Mouse (Mus musculus) right cerebral cortex, adult 2 months (tissue): ENCODE results near the gene Gm28051.

Experiments
- DNase-seq, 2 experiments: peaks; one replicate each; pipeline ENCODE4 v3.0.0; 2021 to 2022; ENCODE audit warnings: low spot score in 2 of 2

The Gm28051 gene

DNA sequence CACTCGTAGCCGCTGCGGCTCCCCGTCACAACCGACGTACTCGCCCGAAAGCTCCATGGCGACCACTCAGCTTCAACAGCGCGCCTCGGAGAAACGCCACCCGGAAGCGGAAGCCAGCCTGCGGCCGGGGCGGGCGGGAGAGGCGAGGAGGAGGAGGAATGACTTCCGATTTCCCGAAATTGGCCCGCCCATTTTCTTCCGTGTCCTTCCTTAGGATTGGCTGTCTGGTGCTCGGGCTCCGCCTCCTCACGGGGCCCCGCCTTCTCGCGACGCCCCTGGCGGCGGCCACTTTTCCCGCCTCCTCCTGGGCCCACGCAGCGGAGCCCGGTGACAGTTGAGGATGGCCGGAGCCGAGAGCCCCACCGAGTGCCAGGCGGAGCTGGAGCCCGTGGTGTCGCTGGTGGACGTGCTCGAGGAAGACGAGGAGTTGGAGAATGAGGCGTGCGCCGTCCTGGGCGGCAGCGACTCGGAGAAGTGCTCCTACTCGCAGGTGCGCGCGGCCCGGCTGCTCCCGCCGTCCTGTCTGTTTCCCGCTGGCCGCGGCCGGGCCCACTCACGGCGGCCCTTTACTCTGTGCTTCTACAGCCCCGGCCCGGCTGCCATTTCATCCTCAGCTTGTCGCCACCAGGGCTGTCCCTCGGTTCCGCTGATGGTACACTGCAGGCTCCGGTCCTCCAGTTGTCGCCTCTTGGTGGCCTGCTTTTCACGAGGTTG lies at the start of gene Gm28051, which contains the start of the genes Gon7 and Ubr7:
Gene Gm28051 (minus strand): TSS at position 77 of the 714 bp plus-strand sequence.
Gene Gon7 (minus strand): TSS at position 115 of the 714 bp plus-strand sequence.
Gene Ubr7 (plus strand): TSS at position 279 of the 714 bp plus-strand sequence.
- DNase-seq = peak; percentile 97

DNA sequence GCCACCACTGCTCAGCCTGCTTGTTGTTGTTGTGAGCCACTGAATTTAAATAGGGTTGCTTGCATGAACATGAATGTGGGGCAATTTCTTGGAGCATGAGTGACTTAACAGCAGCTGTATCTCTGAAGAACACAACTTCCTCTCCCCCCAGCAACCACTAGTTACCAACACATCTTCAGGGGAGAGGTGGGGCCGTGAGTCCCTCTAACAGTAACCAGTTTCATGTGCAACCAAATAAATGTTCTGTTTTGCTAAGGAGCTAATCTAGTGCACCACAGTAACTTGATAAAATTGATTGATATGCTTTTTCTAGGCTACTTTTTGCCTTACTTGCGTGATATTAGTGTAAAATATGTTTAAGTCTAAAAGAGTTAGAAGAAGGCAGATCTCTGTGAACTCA lies 42.0 kb upstream of the Gm28051 start:
- no peak for DNase-seq

- no peak for DNase-seq
Measured at GRCm38 (mm10) chr12:102787927-102788326, 30.4 kb upstream of the Gm28051 start.

DNA sequence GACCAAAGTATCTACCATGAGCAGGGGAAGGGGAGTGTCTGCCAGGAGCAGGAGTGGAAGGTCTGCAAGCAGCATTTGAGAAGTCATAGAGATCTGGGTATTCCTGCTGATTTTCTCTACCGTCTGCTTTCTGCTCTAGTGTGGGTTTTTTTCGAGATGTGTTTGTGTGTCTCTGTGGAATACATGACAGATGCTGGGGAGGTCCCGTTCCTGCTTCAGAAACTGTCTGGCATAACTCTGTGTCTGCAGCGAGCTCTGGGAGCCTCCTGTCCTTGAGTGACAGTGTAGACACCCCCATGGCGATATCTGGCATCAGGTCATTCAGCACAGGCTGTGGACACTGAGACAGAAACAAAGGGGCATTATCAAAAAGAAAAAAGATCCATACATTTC lies 28.0 kb upstream of the Gm28051 start:
- no peak for DNase-seq

DNA sequence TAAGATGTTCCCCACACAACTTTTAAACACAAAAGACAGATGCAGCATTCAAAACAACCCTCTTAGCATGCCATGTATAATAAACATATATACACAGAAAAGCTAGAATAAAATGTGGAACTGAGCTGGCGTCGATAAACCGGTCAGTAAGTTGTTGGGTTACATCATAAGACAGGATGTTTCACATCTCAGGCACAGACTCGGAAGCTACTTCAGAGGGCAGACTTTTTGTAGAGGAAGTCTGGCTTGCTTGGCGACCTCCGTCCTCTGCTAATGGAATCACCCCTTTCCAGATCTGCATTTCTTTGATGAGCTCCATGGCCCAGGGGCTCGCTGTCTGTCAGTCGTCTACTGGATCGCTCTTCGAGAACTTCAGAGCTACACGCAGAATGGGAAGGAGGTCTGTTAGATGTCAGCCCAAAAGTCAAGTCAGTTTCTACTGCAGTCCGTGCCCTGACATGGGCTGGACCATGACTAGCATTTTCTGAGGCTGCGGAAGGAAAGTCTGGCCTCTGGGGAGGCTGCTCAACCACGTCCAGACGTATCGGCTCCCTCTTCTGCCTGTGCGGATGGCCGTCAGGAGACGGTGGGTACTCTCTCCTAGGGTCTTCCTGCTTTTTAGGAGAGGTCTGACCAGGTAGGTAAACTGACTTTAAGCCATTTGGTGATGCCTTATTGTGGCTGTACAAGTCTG lies 27.5 kb upstream of the Gm28051 start:
- DNase-seq = no peak

GRCm38 (mm10) chr12:102782841-102783240 lies 25.3 kb upstream of the Gm28051 start:
- DNase-seq = no peak

- DNase-seq = no peak
Measured at GRCm38 (mm10) chr12:102779452-102779851, 21.9 kb upstream of the Gm28051 start.

- DNase-seq = no peak
Measured at GRCm38 (mm10) chr12:102778151-102778550, 20.6 kb upstream of the Gm28051 start.

DNA sequence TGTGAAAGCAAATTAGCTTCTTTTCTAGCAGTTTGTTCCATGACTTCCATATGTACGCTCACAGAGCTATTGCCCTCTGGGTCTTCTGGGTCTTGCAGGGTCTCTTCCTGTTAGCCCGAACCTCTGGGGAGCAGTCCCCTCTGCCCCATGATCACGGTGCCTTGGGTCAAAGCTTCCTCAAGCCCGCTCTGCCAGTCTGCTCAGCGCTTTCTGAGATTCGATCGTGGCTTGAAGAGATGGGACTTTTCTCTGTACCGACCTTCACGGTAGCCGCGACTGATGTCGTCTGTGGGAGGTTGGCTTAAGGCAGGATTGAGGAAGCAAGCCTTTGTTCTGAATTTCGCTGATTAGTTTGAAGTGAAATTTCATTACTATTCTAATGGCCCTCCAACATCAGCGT lies 18.5 kb upstream of the Gm28051 start:
- DNase-seq = no peak

DNA sequence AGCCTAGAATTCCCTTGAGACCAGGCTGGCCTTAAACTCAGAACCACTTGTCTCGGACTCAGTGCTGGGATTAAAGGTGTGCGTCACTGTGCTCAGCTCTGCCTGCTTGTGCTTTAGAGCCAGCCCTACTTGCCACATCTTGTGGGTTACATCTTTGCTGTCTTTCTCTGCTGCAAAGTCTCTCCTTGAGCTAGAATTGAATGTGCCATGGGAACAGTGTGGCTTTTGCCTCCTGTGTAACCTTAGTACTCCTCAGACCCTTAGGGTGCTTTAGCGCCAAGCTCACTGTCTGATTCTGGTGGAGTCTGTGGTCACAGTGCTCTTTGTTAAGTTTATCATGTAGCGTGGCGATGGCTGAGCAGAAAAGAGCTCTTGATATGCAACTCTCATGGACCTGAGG lies 15.1 kb upstream of the Gm28051 start:
- no peak for DNase-seq

DNA sequence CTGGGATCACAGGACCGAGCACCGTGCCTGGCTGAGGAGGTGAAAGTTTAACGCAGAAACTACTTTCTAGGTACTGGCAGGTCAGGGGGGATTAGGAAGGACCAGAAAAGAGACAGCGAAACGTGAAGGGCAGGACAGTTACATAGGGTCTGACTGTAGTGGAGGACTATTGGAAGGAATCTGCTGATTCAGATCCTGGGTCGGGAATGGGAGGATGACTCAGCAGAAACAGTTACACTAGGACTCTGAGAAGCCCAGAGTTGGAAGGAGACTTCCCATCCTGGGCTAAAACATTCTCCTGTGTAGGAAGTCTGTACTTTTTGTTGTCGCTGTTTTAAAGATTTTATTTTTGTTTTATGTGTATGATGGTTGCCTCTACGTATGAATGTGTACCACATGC lies 14.0 kb upstream of the Gm28051 start:
- DNase-seq = no peak

DNA sequence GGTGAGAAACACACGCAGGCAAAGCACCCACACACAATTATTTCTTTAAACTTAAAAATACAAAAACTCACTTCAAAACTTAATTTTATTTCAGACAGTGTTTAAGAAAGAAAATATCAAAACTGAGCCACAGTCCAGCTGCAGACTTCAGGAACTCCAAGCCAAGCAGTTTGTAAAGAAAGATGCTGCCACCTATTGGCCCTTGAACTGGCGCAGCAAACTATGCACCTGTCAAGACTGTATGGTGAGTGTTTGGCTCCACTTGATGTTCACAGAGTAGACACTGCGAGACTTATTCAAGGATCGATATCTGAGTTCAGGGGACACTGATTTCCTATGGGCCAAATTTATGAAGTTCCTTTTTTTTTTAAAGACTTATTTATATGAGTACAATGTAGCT lies 11.4 kb upstream of the Gm28051 start:
- DNase-seq = no peak

GRCm38 (mm10) chr12:102763696-102764095 lies 6.1 kb upstream of the Gm28051 start:
- DNase-seq = no peak

GRCm38 (mm10) chr12:102761668-102762067 lies 4.1 kb upstream of the Gm28051 start:
- DNase-seq = no peak

- no peak for DNase-seq
Measured at GRCm38 (mm10) chr12:102758936-102759335, 1.4 kb upstream of the Gm28051 start.

GRCm38 (mm10) chr12:102758403-102758756 lies 815 bp upstream of the Gm28051 start, which contains the start of gene Gm20604:
Gene Gm20604 (minus strand): TSS chr12:102758672.
- no peak for DNase-seq

- DNase-seq = no peak
Measured at GRCm38 (mm10) chr12:102757055-102757688, 393 bp downstream of the Gm28051 start.

GRCm38 (mm10) chr12:102756304-102756703 lies 1.3 kb downstream of the Gm28051 start:
- no peak for DNase-seq

DNA sequence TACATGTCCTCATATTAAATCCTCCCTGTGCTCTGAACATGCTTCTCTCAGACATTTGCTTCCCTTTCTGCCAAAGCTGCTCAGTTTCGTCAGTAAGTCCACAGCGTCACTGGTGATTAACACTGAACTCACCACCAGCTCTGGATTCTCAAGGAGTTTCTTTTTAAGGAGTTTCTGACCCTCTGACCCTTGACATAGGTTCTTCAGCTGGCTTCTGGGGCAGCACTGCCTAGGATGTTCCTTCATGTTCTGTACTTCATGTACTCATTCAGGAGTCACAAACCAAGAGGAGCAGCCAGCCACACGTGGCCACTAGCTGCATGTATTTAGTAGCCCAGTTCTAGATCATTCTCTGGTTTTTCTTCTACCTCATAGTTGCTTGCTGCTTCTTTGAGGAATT lies 9.3 kb downstream of the Gm28051 start:
- no peak for DNase-seq

DNA sequence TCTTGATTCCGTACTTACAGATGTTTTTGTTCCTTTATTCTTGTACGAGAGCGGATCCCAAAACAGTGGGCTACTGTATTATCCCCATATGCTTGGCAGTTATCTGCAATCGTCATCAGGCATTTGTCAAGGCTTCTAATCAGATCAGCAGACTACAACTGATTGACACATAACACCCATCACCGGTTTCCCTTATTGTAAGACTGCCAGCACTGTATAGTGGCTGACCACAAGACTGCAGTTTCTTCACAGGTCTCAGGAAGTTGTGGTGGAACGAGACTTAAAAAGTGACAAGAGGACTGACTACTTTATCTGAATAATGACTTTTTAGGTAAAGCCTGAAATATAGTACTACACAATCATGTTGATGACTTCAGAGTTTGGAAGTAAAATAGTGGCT lies 12.7 kb downstream of the Gm28051 start:
- no peak for DNase-seq

DNA sequence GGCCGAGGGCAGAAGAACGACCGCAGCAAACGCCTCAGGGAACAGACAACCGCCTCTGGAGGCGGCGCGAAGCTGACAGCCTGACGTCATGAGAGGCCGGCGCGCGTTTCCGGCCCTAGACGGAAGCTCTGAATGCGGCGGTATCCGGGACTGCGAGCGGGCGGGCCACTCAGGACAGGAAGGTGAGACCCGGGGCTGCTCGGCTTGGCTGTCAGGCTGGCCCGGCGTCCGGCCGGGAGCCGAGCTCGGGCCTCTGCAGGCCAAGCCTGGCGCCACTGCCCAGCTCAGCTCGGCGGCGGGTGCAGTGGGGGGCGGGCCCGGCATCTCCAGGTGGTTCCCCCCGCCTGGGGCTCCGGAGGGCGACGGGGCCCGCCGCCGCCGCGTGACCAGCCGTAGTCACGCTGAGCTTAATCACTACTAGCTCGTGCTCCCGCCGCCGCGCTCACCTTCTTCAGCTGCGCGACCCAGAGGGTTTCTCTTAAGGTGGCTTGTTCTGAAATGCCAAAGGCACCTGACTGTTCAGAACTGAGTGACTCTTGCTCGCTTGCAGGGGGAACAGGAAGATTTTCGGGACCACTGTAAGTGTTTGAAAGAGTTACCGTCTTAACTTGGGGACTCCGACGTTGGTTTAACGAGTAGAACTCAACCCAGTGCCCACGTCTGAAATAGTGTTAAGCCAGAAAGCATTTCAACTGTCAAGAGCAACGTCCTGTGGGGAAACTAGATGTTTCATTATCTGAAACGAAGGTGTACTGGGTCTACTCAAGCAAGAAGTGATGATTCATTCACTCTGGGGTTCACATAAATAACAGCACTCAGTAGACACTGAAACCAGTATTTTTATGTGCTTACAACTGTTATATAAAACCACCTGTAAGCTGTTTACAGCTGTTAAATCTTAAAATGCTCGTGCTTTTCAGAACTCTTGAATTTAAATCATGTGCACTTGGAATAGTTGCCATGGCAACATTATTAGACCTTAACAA lies 13.7 kb downstream of the Gm28051 start, which contains the start of the genes Moap1 and Tmem251:
Gene Moap1 (minus strand): TSS at position 73 of the 986 bp plus-strand sequence.
Gene Tmem251 (plus strand): TSS at position 174 of the 986 bp plus-strand sequence.
- peak; percentile 90 to 91 for DNase-seq
